Mouse (Mus musculus) forebrain, embryonic 14.5 days (tissue): ENCODE measurements around the gene Rplp0. TPM values are rescaled to one million over a fixed set of nuclear protein-coding genes. Genes with fewer than 3 reads are reported as not detected.
A peak's percentile ranks its signal among the peaks of the same experiment; 100 is the strongest.

ENCODE experiments used
- ATAC-seq: fragments of 200-750 bp; cut with Nextera tagmentation; 2 replicates; pipeline ENCODE4 v1.8.0; 2017; ENCODE audit warnings: mild to moderate bottlenecking, moderate library complexity
- DNase-seq: peaks from one replicate; pipeline ENCODE4 v3.0.0-alpha.2; 2015; ENCODE audit warnings: low spot score
- H3K27ac ChIP-seq: fragments of 300-500 bp; sonication (generic); 2 replicates; pipeline ENCODE4 v1.5.1; 2014; ENCODE audit warnings: low read depth, mild to moderate bottlenecking, control low read depth, low read length, moderate library complexity
- H3K27me3 ChIP-seq: fragments of 300-500 bp; sonication (generic); replicated peaks from 2 replicates; pipeline ENCODE4 v1.6.1; 2014; ENCODE audit warnings: low read length, control low read depth, mixed read lengths; ENCODE audit not compliant: control insufficient read depth, insufficient read depth
- H3K36me3 ChIP-seq: fragments of 300-500 bp; sonication (generic); 2 replicates; pipeline ENCODE4 v1.6.1; 2014; ENCODE audit warnings: low read length, control low read depth; ENCODE audit not compliant: control insufficient read depth, insufficient read depth
- H3K4me1 ChIP-seq: fragments of 300-500 bp; sonication (generic); 2 replicates; pipeline ENCODE4 v1.6.1; 2014; ENCODE audit warnings: antibody characterized with exemption, low read length, control low read depth; ENCODE audit not compliant: control insufficient read depth, insufficient read depth
- H3K4me2 ChIP-seq: fragments of 300-500 bp; sonication (generic); 2 replicates; pipeline ENCODE4 v1.6.1; 2014; ENCODE audit warnings: mild to moderate bottlenecking, control low read depth, low read length
- H3K4me3 ChIP-seq: fragments of 300-500 bp; sonication (generic); 2 replicates; pipeline ENCODE4 v1.5.1; 2014; ENCODE audit warnings: low read depth, low read length, control low read depth
- H3K9ac ChIP-seq: fragments of 300-500 bp; sonication (generic); 2 replicates; pipeline ENCODE4 v1.6.1; 2014; ENCODE audit warnings: mild to moderate bottlenecking, low read length, control low read depth, moderate library complexity
- H3K9me3 ChIP-seq: fragments of 300-500 bp; sonication (generic); replicated peaks from 2 replicates; pipeline ENCODE4 v1.6.1; 2016; ENCODE audit warnings: low read length, control low read depth, mixed read lengths; ENCODE audit not compliant: control insufficient read depth
- WGBS: fragments of 180-500 bp; shearing (Covaris S2); extraction: QIAGEN DNeasy Blood & Tissue Kit; methylation state at CpG from one replicate; pipeline ENCODE4 v1.1.7; 2014; 5-methylcytosine and 5-hydroxymethylcytosine counted together
- polyA plus RNA-seq: library from polyadenylated mRNA; unstranded; fragments of >200 nt; fragmentation: Nextera tagmentation; extraction: Ambion mirVana; gene quantifications from 2 replicates; pipeline ENCODE4 v1.2.1, GENCODE M21; 2014

Gene Rplp0
- 1,112 and 1,434 TPM in 2 replicates for polyA plus RNA-seq

DNA sequence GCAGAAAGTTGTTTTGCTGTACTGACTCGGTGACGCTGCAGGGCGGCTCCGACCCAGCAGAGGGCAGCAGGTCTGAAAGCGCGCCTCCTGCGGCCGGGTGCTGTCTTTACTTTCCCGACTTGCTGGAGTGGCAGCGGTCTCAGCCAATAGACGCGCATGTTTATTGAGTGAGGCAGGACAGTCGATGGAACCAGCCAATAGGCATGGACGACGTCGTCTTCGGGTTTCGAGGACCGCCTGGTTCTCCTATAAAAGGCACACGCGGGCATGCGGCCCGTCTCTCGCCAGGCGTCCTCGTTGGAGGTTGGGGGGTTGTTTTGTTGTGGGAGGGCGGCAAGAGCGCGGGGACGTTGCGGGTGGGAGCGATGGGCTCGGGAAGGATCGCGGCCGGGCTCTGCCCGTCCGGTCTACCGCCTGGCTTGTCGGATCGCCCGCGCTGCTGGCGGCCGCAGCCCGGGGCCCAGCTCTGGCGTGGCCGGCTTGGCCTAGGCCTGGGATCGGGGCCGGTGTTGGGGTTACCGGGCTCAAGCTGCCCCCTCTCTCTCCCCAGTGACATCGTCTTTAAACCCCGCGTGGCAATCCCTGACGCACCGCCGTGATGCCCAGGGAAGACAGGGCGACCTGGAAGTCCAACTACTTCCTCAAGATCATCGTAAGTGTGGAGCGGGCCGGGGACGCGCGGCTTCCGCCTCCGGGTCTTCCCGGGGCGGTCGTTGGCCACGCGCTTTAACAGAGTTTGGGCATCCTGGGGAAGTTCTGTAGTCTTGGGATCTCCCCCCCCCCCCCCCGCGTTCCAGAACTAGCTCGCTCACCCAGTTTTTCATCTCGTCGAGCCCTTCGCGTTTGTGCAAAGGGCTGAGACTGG, at the start of gene Rplp0:
TSS of gene Rplp0 (plus strand) at position 231 of the 865 bp plus-strand sequence.
- Histone ChIP-seq H3K4me3 (peak within 1 kb of the TSS; percentile 62), H3K36me3 (peaks cover 39% of the 10 kb centered on the region), H3K9me3 (no peaks in the 10 kb centered on the region), H3K4me1 (peaks cover 8% of the 10 kb centered on the region), H3K9ac (peak within 1 kb of the TSS; percentile 85), H3K27ac (peak within 1 kb of the TSS; percentile 75; the same call in 1 of the 2 replicates), H3K4me2 (peak within 1 kb of the TSS; percentile 73), H3K27me3 (no peaks in the 10 kb centered on the region)
- DNase-seq = peak; percentile 99
- peak; percentile 99 for ATAC-seq
- under 1% methylated on average over 75 of the region's 78 CpGs for WGBS

- Histone ChIP-seq H3K4me2 (peak overlapping the region; percentile 82; the same call in 1 of the 2 replicates), H3K4me1 (peaks cover 35% of the 10 kb centered on the region), H3K4me3 (no peak overlapping the region), H3K9ac (no peak overlapping the region), H3K9me3 (no peaks in the 10 kb centered on the region), H3K27me3 (no peaks in the 10 kb centered on the region), H3K36me3 (no peaks in the 10 kb centered on the region), H3K27ac (peak overlapping the region; percentile 1; the same call in 1 of the 2 replicates)
- 58% methylated on average over 15 of the region's 15 CpGs for WGBS
- ATAC-seq (no peak), DNase-seq (no peak)
Measured at GRCm38 (mm10) chr5:115509790-115510689, 49.2 kb upstream of the Rplp0 start.

- no peak overlapping the region for H3K4me3 ChIP-seq
- no peaks in the 10 kb centered on the region for H3K36me3 ChIP-seq
- no peak for ATAC-seq
- no peak overlapping the region for H3K4me2 ChIP-seq
- no peaks in the 10 kb centered on the region for H3K9me3 ChIP-seq
- no peak overlapping the region for H3K9ac ChIP-seq
- WGBS = 92% methylated on average over 7 of the region's 7 CpGs
- no peaks in the 10 kb centered on the region for H3K27me3 ChIP-seq
- peaks cover 34% of the 10 kb centered on the region for H3K4me1 ChIP-seq
- no peak overlapping the region for H3K27ac ChIP-seq
- DNase-seq = no peak
Measured at GRCm38 (mm10) chr5:115512375-115512774, 46.9 kb upstream of the Rplp0 start.

DNA sequence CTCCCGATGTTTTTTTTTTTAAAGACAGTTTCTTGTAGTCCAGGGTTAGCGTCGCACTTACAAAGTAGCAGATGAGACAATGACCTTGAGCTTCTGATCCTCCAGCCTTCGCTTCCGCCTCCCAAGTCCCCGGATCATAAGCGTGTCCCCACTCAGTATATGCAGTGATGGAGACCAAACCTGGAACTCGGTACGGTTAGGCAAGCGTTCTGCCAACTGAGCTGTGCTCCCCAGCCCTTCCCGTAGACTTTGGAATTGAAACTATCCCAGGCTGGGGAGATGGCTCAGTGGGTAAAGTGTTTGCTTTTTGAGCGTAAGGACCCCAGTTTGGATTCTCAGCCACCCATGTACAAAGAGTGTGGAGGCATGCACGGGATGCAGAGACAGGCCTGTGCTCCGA, 46.0 kb upstream of the Rplp0 start:
- no peak overlapping the region for H3K4me3 ChIP-seq
- WGBS = 97% methylated on average over 14 of the region's 14 CpGs
- no peaks in the 10 kb centered on the region for H3K36me3 ChIP-seq
- H3K9me3 ChIP-seq = no peaks in the 10 kb centered on the region
- no peak overlapping the region for H3K4me2 ChIP-seq
- DNase-seq = no peak
- peaks cover 26% of the 10 kb centered on the region for H3K4me1 ChIP-seq
- no peak for ATAC-seq
- no peaks in the 10 kb centered on the region for H3K27me3 ChIP-seq
- H3K9ac ChIP-seq = no peak overlapping the region
- no peak overlapping the region for H3K27ac ChIP-seq

GRCm38 (mm10) chr5:115513721-115514120, 45.5 kb upstream of the Rplp0 start:
- H3K4me3 ChIP-seq = no peak overlapping the region
- DNase-seq (no peak), ATAC-seq (no peak)
- H3K27me3 ChIP-seq = no peaks in the 10 kb centered on the region
- H3K36me3 ChIP-seq = no peaks in the 10 kb centered on the region
- 97% methylated on average over 16 of the region's 16 CpGs for WGBS
- H3K4me1 ChIP-seq = peaks cover 21% of the 10 kb centered on the region
- no peak overlapping the region for H3K9ac ChIP-seq
- no peak overlapping the region for H3K27ac ChIP-seq
- no peak overlapping the region for H3K4me2 ChIP-seq
- no peaks in the 10 kb centered on the region for H3K9me3 ChIP-seq

GRCm38 (mm10) chr5:115514346-115514745, 44.9 kb upstream of the Rplp0 start:
- Histone ChIP-seq H3K9me3 (no peaks in the 10 kb centered on the region), H3K9ac (peak overlapping the region; percentile 4; the same call in 1 of the 2 replicates), H3K27ac (peak overlapping the region; percentile 62; the same call in 1 of the 2 replicates), H3K4me1 (peaks cover 18% of the 10 kb centered on the region), H3K36me3 (no peaks in the 10 kb centered on the region), H3K4me3 (no peak overlapping the region), H3K4me2 (no peak overlapping the region), H3K27me3 (no peaks in the 10 kb centered on the region)
- DNase-seq = no peak
- 85% methylated on average over 6 of the region's 6 CpGs for WGBS
- ATAC-seq = no peak

DNA sequence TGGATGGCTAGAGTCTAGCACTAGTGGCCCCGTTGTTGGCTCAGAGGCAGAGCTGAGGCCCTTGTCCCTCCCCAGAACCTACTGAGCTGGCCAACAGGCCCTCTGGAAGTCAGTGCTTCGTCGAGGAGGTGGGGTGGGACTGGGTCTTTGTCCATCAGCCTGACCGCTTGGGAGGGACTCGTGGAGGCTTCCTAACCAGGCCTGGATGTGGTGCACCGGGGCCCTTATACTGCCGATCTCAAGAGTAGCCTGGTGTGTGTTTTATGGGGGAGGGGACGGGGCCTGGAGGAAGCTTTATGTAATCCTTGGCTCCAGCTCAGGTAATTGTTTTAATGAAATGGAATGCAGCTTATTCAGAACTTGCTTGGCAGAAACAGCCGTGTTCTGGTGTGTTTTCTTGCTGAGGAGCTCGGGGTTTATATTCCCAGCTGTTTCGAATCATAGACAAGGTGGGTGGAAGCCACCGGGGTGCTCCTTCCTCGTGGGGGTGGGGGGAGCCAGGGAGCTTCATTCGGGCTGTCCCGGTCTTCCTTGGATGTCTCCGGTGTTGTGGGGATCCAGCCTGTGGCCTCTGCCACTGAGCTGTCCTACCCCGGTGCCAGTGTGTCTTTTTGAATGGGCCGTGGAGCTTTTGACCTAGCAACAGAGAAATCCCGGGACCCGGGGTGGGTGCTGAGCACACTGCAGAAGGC, 44.2 kb upstream of the Rplp0 start:
- H3K4me2 ChIP-seq = no peak overlapping the region
- no peak overlapping the region for H3K4me3 ChIP-seq
- H3K9me3 ChIP-seq = no peaks in the 10 kb centered on the region
- H3K9ac ChIP-seq = peak overlapping the region; percentile 4; the same call in 1 of the 2 replicates
- H3K27me3 ChIP-seq = no peaks in the 10 kb centered on the region
- peaks cover 11% of the 10 kb centered on the region for H3K4me1 ChIP-seq
- DNase-seq (peak; percentile 49), ATAC-seq (no peak)
- no peaks in the 10 kb centered on the region for H3K36me3 ChIP-seq
- 55% methylated on average over 20 of the region's 20 CpGs for WGBS
- H3K27ac ChIP-seq = peak overlapping the region; percentile 62; the same call in 1 of the 2 replicates

GRCm38 (mm10) chr5:115516081-115516907, 43.0 kb upstream of the Rplp0 start:
- DNase-seq = no peak
- H3K9ac ChIP-seq = no peak overlapping the region
- no peaks in the 10 kb centered on the region for H3K36me3 ChIP-seq
- no peak for ATAC-seq
- H3K4me2 ChIP-seq = no peak overlapping the region
- H3K27ac ChIP-seq = no peak overlapping the region
- peaks cover 9% of the 10 kb centered on the region for H3K4me1 ChIP-seq
- 87% methylated on average over 32 of the region's 32 CpGs for WGBS
- H3K27me3 ChIP-seq = no peaks in the 10 kb centered on the region
- H3K4me3 ChIP-seq = no peak overlapping the region
- no peaks in the 10 kb centered on the region for H3K9me3 ChIP-seq
